Mouse (Mus musculus) intestine, embryonic 14.5 days (tissue): ENCODE measurements around the gene Ms4a8a. TPM values are rescaled to one million over a fixed set of nuclear protein-coding genes. Genes with fewer than 3 reads are reported as not detected.
"Not testable (repeated sequence)": the region's sequence is repeated elsewhere in the genome, so short reads cannot be mapped to it uniquely, and the experiment has no call there.

ENCODE experiments used
- ATAC-seq: fragments of 200-750 bp; cut with Nextera tagmentation; replicated peaks from 2 replicates; pipeline ENCODE4 v1.8.0; 2017; ENCODE audit warnings: low read depth, moderate number of reproducible peaks, moderate TSS enrichment, moderate library complexity; ENCODE audit not compliant: low FRiP score, low TSS enrichment
- DNase-seq: peaks from one replicate; pipeline ENCODE4 v3.0.0-alpha.2; 2018; ENCODE audit warnings: low spot score
- H3K27ac ChIP-seq: fragments of 300-500 bp; sonication (generic); 2 replicates; pipeline ENCODE4 v1.5.1; 2014; ENCODE audit warnings: low read depth, mild to moderate bottlenecking, control low read depth
- H3K27me3 ChIP-seq: fragments of 300-500 bp; sonication (generic); replicated peaks from 2 replicates; pipeline ENCODE4 v1.6.1; 2014; ENCODE audit warnings: low read length, control low read depth; ENCODE audit not compliant: control insufficient read depth, insufficient read depth
- H3K36me3 ChIP-seq: fragments of 300-500 bp; sonication (generic); 2 replicates; pipeline ENCODE4 v1.6.1; 2014; ENCODE audit warnings: low read length, control low read depth; ENCODE audit not compliant: control insufficient read depth, insufficient read depth
- H3K4me1 ChIP-seq: fragments of 300-500 bp; sonication (generic); replicated peaks from 2 replicates; pipeline ENCODE4 v1.6.1; 2014; ENCODE audit warnings: low read length, control low read depth, mixed read lengths; ENCODE audit not compliant: control insufficient read depth, insufficient read depth
- H3K4me2 ChIP-seq: fragments of 300-500 bp; sonication (generic); 2 replicates; pipeline ENCODE4 v1.6.1; 2014; ENCODE audit warnings: low read length
- H3K4me3 ChIP-seq: fragments of 300-500 bp; sonication (generic); 2 replicates; pipeline ENCODE4 v1.5.1; 2014; ENCODE audit warnings: low read depth, low read length, control low read depth, mixed read lengths
- H3K9ac ChIP-seq: fragments of 300-500 bp; sonication (generic); 2 replicates; pipeline ENCODE4 v1.6.1; 2014; ENCODE audit warnings: mild to moderate bottlenecking, low read length
- H3K9me3 ChIP-seq: fragments of 300-500 bp; sonication (generic); 2 replicates; pipeline ENCODE4 v1.6.1; 2016; ENCODE audit warnings: low read length, control low read depth; ENCODE audit not compliant: control insufficient read depth
- WGBS: fragments of 180-500 bp; shearing (Covaris S2); extraction: QIAGEN DNeasy Blood & Tissue Kit; methylation state at CpG from one replicate; pipeline ENCODE4 v1.1.7; 2014; 5-methylcytosine and 5-hydroxymethylcytosine counted together
- polyA plus RNA-seq: library from polyadenylated mRNA; unstranded; fragments of >200 nt; fragmentation: Nextera tagmentation; extraction: Ambion mirVana; gene quantifications from 2 replicates; pipeline ENCODE4 v1.2.1, GENCODE M21; 2014

The Ms4a8a gene
- polyA plus RNA-seq, 1 experiment from 2014 or later = 8.3 TPM

DNA sequence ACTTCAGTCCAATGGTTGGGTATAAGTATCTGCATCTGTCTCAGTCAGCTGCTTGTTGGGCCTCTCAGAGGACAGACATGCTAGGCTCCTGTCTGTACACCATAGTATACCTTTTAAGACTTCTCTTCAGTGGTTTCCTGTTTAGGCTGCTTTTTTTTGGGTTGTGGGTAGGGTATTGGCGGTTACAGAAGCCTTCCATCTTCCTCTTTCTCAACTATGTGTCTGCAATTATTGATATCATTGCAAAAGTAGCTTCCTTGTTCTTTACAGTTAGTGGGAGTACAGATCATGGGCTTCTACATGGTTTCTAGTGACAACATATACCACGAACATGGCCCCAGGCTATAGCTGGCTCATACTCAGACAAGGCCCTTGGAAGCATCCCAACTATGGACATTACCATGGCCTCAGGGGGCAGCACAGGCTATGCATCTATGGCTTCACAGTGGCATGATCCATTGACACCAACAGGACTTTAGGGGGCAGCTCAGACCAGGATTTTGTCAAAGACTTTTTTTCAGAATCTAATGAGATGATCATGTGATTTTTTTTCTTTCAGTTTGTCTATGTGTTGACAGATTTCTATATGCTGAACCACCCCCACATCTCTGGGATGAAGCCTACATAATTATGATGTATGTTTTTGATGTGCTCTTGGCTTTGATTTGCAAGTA lies 15.6 kb downstream of the Ms4a8a start:
- 90% methylated on average over 2 of the region's 2 CpGs for WGBS

DNA sequence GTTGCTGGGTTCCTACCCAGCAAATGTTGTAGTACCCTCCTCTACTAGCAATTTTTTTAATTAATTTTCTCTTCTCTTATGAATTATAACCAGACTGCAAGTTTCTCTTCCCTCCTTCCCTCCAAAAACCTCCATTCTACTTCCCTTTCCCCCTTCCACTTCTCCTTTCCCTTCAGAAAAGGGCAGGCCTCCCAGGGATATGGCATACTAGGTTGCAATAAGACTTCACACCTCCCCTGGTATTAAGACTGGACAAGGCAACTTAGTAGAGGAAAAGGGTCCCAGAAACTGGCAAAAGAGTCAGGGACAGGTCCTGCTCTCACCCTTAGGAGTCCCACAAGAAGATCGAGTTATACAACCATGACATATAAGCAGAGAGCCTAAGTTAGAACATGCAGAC lies 20.0 kb downstream of the Ms4a8a start:
- no peaks in the 10 kb centered on the region for H3K9me3 ChIP-seq
- ATAC-seq = no peak
- no peak for DNase-seq
- no peak overlapping the region for H3K9ac ChIP-seq
- no peak overlapping the region for H3K4me3 ChIP-seq
- H3K27me3 ChIP-seq = no peaks in the 10 kb centered on the region
- no peaks in the 10 kb centered on the region for H3K4me1 ChIP-seq
- H3K27ac ChIP-seq = no peak overlapping the region
- WGBS = 73% methylated on average over 1 of the region's 1 CpGs
- no peak overlapping the region for H3K4me2 ChIP-seq
- no peaks in the 10 kb centered on the region for H3K36me3 ChIP-seq

More for the DNA sequence above, 15.6 kb downstream of the Ms4a8a start:
- Histone ChIP-seq H3K27ac (no peak overlapping the region), H3K4me1 (no peaks in the 10 kb centered on the region), H3K4me3 (no peak overlapping the region), H3K4me2 (no peak overlapping the region), H3K9ac (no peak overlapping the region), H3K9me3 (peaks cover 3% of the 10 kb centered on the region; the same call in 1 of the 2 replicates), H3K36me3 (no peaks in the 10 kb centered on the region), H3K27me3 (no peaks in the 10 kb centered on the region)
- ATAC-seq (no peak), DNase-seq (no peak)

DNA sequence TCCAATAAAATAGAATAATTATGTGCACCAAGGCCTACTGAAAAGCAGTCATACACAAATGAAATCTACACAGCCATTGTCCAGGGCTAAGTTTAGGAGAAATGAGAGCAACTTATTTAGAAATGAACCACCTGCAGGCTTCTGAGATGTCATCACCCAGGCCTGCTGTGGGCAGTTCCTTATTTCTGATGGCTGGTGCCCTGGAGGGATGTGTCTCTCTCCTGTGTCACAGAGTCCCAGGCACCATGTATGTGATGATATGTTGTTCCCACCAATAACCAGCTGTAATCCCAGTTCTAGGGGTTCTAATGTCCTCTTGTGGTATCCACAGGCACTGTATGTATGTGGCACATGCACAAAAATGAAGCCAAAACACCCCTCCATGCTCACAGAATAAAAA lies 20.9 kb downstream of the Ms4a8a start:
- no peak overlapping the region for H3K4me3 ChIP-seq
- H3K9me3 ChIP-seq = no peaks in the 10 kb centered on the region
- H3K4me2 ChIP-seq = no peak overlapping the region
- DNase-seq (no peak), ATAC-seq (no peak)
- H3K27ac ChIP-seq = no peak overlapping the region
- no peaks in the 10 kb centered on the region for H3K27me3 ChIP-seq
- H3K9ac ChIP-seq = no peak overlapping the region
- H3K4me1 ChIP-seq = no peaks in the 10 kb centered on the region
- no peaks in the 10 kb centered on the region for H3K36me3 ChIP-seq

DNA sequence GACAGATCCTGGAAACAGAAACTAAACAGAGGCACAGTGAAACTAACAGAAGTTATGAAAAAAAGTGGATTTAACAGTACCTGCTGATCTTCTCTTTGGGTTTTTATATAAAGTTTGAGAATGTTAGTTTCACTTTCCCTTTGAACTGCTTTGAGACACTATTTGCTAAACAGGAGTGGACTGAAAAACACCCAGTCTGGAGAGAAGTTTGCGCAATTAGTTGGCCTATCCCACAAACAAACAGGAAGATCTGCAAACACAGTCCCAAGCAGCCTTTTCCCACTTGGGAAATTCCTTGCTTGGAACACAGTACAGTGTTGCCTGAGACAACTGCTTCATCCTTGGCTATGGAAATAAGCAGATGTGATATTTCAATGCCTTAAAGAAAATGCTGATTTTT lies 25.2 kb downstream of the Ms4a8a start:
- not testable (repeated sequence) for H3K4me3 ChIP-seq, DNase-seq, ATAC-seq, H3K9me3 ChIP-seq, H3K4me2 ChIP-seq, H3K27ac ChIP-seq, H3K36me3 ChIP-seq, H3K27me3 ChIP-seq, H3K9ac ChIP-seq, H3K4me1 ChIP-seq
- WGBS = 88% methylated on average over 1 of the region's 1 CpGs

DNA sequence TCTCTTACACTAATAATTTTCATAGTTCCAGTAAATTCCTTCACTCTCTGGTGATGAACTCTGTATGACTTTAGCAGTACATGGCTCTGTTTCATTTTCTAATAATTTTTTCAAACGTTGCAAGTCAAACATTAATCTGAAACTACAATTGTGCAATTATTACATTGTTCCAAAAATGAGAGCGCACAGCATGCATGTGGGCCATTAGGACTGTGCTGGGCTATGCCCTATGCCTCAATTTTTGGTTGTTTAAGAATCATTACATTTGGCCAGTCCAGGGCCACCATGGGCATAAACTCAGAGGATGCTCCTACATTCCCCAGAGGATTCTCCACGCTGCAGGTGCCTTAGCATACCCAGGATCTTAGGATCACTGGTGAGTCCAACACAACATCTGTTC lies 27.6 kb downstream of the Ms4a8a start:
- Histone ChIP-seq H3K27ac (no peak overlapping the region), H3K4me1 (no peaks in the 10 kb centered on the region), H3K9ac (no peak overlapping the region), H3K4me3 (no peak overlapping the region), H3K4me2 (no peak overlapping the region), H3K27me3 (no peaks in the 10 kb centered on the region), H3K36me3 (no peaks in the 10 kb centered on the region), H3K9me3 (no peaks in the 10 kb centered on the region)
- no peak for ATAC-seq
- 67% methylated on average over 3 of the region's 3 CpGs for WGBS
- DNase-seq = no peak

DNA sequence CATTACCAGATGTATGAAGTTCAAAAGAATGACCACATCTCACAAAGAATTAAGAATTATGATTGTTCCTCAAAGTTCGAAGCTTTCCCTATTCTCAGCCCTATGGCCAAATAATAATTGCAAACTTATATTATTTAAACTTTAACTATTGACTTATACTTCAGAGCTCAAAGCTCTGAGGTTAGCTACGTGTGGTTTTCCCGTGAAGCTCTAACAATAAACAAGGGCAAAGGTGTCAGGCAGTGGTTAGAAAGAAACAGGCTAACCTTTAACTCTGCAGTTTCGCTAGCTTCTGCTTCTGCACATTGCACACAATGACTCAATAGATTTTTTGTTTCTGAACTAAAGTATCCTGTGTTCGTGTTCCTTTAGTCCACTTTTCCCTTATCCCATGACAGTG lies 28.0 kb downstream of the Ms4a8a start:
- no peak for DNase-seq
- Histone ChIP-seq H3K27ac (no peak overlapping the region), H3K4me2 (no peak overlapping the region), H3K4me3 (no peak overlapping the region), H3K27me3 (no peaks in the 10 kb centered on the region), H3K9me3 (no peaks in the 10 kb centered on the region), H3K36me3 (no peaks in the 10 kb centered on the region), H3K4me1 (no peaks in the 10 kb centered on the region), H3K9ac (no peak overlapping the region)
- WGBS = 58% methylated on average over 5 of the region's 5 CpGs
- ATAC-seq = no peak

DNA sequence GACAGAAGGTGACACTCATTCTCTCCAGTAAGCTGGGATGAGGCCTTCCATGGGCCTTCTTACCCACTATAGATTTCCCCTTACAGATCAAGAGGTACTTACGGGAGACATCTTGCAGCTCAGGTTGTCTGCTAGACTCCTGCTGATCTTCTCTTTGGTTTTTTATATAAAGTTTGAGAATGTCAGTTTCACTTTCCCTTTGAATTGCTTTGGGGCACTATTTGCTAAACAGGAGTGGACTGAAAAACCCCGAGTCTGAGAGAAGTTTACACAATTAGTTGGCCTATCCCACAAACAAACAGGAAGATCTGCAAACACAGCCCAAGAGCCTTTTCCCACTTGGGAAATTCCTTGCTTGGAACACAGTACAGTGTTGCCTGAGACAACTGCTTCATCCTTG lies 30.6 kb downstream of the Ms4a8a start:
- Histone ChIP-seq H3K4me2 (no peak overlapping the region), H3K27ac (no peak overlapping the region), H3K4me3 (no peak overlapping the region), H3K4me1 (no peaks in the 10 kb centered on the region), H3K27me3 (no peaks in the 10 kb centered on the region), H3K36me3 (no peaks in the 10 kb centered on the region), H3K9me3 (no peaks in the 10 kb centered on the region), H3K9ac (no peak overlapping the region)
- DNase-seq (no peak), ATAC-seq (no peak)
- WGBS = 56% methylated on average over 2 of the region's 2 CpGs

DNA sequence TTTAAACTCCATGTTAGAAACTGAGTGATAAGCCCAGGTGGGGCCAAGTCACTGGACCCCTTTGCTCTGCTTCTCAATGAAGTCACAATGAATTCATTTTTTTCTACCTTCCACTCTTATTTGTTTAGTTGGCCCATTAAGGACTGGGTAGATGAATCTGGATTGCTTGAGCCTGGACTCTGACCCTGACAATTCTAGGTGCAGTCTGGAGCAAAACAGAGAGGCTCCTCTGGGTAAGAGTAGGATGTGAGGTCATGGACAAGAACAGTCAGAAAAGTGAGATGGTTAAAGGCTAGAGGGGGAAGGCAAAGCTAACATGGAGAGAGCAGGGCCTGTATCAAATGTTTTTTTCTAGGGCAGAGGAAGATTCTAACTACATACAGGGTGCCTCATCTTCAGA lies 31.5 kb downstream of the Ms4a8a start:
- H3K36me3 ChIP-seq = no peaks in the 10 kb centered on the region
- ATAC-seq = no peak
- H3K27me3 ChIP-seq = no peaks in the 10 kb centered on the region
- H3K4me1 ChIP-seq = no peaks in the 10 kb centered on the region
- no peak overlapping the region for H3K4me2 ChIP-seq
- no peak overlapping the region for H3K4me3 ChIP-seq
- no peak overlapping the region for H3K9ac ChIP-seq
- DNase-seq = no peak
- no peak overlapping the region for H3K27ac ChIP-seq
- H3K9me3 ChIP-seq = no peaks in the 10 kb centered on the region

DNA sequence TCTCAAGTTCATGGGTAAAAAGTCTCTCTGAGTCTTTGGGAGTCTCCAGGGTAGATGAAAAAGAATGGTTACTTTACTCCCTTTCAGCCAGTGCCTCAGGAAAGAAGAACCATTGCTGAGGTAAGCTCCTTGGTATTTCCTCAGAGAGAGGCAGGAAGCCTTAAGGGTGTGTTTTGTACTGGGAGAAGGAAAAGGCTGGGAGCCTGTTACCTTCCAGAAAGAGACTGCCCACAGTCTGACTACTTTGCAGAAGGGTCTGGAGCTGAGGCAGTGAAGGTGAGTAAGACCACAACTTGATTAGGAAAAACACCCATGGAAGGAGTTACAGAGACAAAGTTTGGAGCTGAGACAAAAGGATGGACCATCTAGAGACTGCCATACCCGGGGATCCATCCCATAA lies 32.4 kb downstream of the Ms4a8a start:
- ATAC-seq (no peak), DNase-seq (no peak)
- Histone ChIP-seq H3K9me3 (no peaks in the 10 kb centered on the region), H3K27me3 (no peaks in the 10 kb centered on the region), H3K4me1 (no peaks in the 10 kb centered on the region), H3K9ac (no peak overlapping the region), H3K36me3 (no peaks in the 10 kb centered on the region), H3K27ac (no peak overlapping the region), H3K4me2 (no peak overlapping the region), H3K4me3 (no peak overlapping the region)
- WGBS = 100% methylated on average over 1 of the region's 1 CpGs
